Mouse (Mus musculus) B cell, adult 2 months (primary cell): ENCODE measurements around the gene Ankrd13d.

Source experiments
- DNase-seq, 2 experiments: peaks; one replicate each; pipeline ENCODE4 v3.0.0; 2022

The Ankrd13d gene

GRCm38 (mm10) chr19:4282898-4283553 lies at the start of gene Ankrd13d:
Gene Ankrd13d (minus strand): TSS chr19:4283137.
- peak; percentile 97 to 98 for DNase-seq

- peak; percentile 75 to 78 for DNase-seq
These were observed 49.7 kb upstream of the Ankrd13d start for GRCm38 (mm10) chr19:4332653-4333052.

- no peak for DNase-seq
These were observed 48.3 kb upstream of the Ankrd13d start for GRCm38 (mm10) chr19:4331273-4331672.

GRCm38 (mm10) chr19:4330603-4331002 lies 47.7 kb upstream of the Ankrd13d start:
- DNase-seq, result no peak

- DNase-seq, result no peak
These were observed 45.9 kb upstream of the Ankrd13d start for GRCm38 (mm10) chr19:4328737-4329304.

GRCm38 (mm10) chr19:4326881-4327280 lies 43.9 kb upstream of the Ankrd13d start:
- no peak for DNase-seq

GRCm38 (mm10) chr19:4326106-4326505 lies 43.2 kb upstream of the Ankrd13d start:
- DNase-seq, result no peak

GRCm38 (mm10) chr19:4322134-4322533 lies 39.2 kb upstream of the Ankrd13d start:
- no peak for DNase-seq

GRCm38 (mm10) chr19:4321622-4322021 lies 38.7 kb upstream of the Ankrd13d start:
- no peak for DNase-seq

- no peak for DNase-seq
These were observed 36.3 kb upstream of the Ankrd13d start for GRCm38 (mm10) chr19:4319272-4319671.

GRCm38 (mm10) chr19:4317181-4317580 lies 34.2 kb upstream of the Ankrd13d start:
- DNase-seq, result no peak

- DNase-seq, result no peak
These were observed 32.4 kb upstream of the Ankrd13d start for GRCm38 (mm10) chr19:4315223-4315944.

- peak; percentile 78 for DNase-seq
These were observed 26.8 kb upstream of the Ankrd13d start for GRCm38 (mm10) chr19:4309776-4310185.

- DNase-seq, result no peak
These were observed 26.4 kb upstream of the Ankrd13d start for GRCm38 (mm10) chr19:4309302-4309701.

- DNase-seq, result peak; percentile 87 to 90
These were observed 23.2 kb upstream of the Ankrd13d start, which contains the start of gene Grk2 for GRCm38 (mm10) chr19:4306190-4306577. Gene Grk2 (minus strand): TSS chr19:4306222.

- peak; percentile 57 to 64 for DNase-seq
These were observed 22.7 kb upstream of the Ankrd13d start for GRCm38 (mm10) chr19:4305491-4306189.

GRCm38 (mm10) chr19:4304871-4305321 lies 22.0 kb upstream of the Ankrd13d start:
- DNase-seq, result peak; percentile 60 to 61

- DNase-seq, result peak; percentile 74 to 78
These were observed 21.4 kb upstream of the Ankrd13d start for GRCm38 (mm10) chr19:4304251-4304821.

GRCm38 (mm10) chr19:4303640-4303995 lies 20.7 kb upstream of the Ankrd13d start:
- peak; percentile 45 to 55 for DNase-seq

- no peak for DNase-seq
These were observed 20.2 kb upstream of the Ankrd13d start for GRCm38 (mm10) chr19:4302936-4303639.

- DNase-seq, result peak; percentile 74 to 77
These were observed 19.1 kb upstream of the Ankrd13d start for GRCm38 (mm10) chr19:4301735-4302651.
